Mouse (Mus musculus) forebrain, embryonic 14.5 days (tissue): ENCODE measurements around the gene 1700020N01Rik. TPM values are rescaled to one million over a fixed set of nuclear protein-coding genes. Genes with fewer than 3 reads are reported as not detected.

ENCODE experiments used
- ATAC-seq: fragments of 200-750 bp; cut with Nextera tagmentation; 2 replicates; pipeline ENCODE4 v1.8.0; 2017; ENCODE audit warnings: mild to moderate bottlenecking, moderate library complexity
- DNase-seq: peaks from one replicate; pipeline ENCODE4 v3.0.0-alpha.2; 2015; ENCODE audit warnings: low spot score
- H3K27ac ChIP-seq: fragments of 300-500 bp; sonication (generic); 2 replicates; pipeline ENCODE4 v1.5.1; 2014; ENCODE audit warnings: low read depth, mild to moderate bottlenecking, control low read depth, low read length, moderate library complexity
- H3K27me3 ChIP-seq: fragments of 300-500 bp; sonication (generic); replicated peaks from 2 replicates; pipeline ENCODE4 v1.6.1; 2014; ENCODE audit warnings: low read length, control low read depth, mixed read lengths; ENCODE audit not compliant: control insufficient read depth, insufficient read depth
- H3K36me3 ChIP-seq: fragments of 300-500 bp; sonication (generic); 2 replicates; pipeline ENCODE4 v1.6.1; 2014; ENCODE audit warnings: low read length, control low read depth; ENCODE audit not compliant: control insufficient read depth, insufficient read depth
- H3K4me1 ChIP-seq: fragments of 300-500 bp; sonication (generic); 2 replicates; pipeline ENCODE4 v1.6.1; 2014; ENCODE audit warnings: antibody characterized with exemption, low read length, control low read depth; ENCODE audit not compliant: control insufficient read depth, insufficient read depth
- H3K4me2 ChIP-seq: fragments of 300-500 bp; sonication (generic); 2 replicates; pipeline ENCODE4 v1.6.1; 2014; ENCODE audit warnings: mild to moderate bottlenecking, control low read depth, low read length
- H3K4me3 ChIP-seq: fragments of 300-500 bp; sonication (generic); 2 replicates; pipeline ENCODE4 v1.5.1; 2014; ENCODE audit warnings: low read depth, low read length, control low read depth
- H3K9ac ChIP-seq: fragments of 300-500 bp; sonication (generic); 2 replicates; pipeline ENCODE4 v1.6.1; 2014; ENCODE audit warnings: mild to moderate bottlenecking, low read length, control low read depth, moderate library complexity
- H3K9me3 ChIP-seq: fragments of 300-500 bp; sonication (generic); replicated peaks from 2 replicates; pipeline ENCODE4 v1.6.1; 2016; ENCODE audit warnings: low read length, control low read depth, mixed read lengths; ENCODE audit not compliant: control insufficient read depth
- WGBS: fragments of 180-500 bp; shearing (Covaris S2); extraction: QIAGEN DNeasy Blood & Tissue Kit; methylation state at CpG from one replicate; pipeline ENCODE4 v1.1.7; 2014; 5-methylcytosine and 5-hydroxymethylcytosine counted together
- polyA plus RNA-seq: library from polyadenylated mRNA; unstranded; fragments of >200 nt; fragmentation: Nextera tagmentation; extraction: Ambion mirVana; gene quantifications from 2 replicates; pipeline ENCODE4 v1.2.1, GENCODE M21; 2014

Gene 1700020N01Rik
- polyA plus RNA-seq, 1 experiment from 2014 or later = not detected

DNA sequence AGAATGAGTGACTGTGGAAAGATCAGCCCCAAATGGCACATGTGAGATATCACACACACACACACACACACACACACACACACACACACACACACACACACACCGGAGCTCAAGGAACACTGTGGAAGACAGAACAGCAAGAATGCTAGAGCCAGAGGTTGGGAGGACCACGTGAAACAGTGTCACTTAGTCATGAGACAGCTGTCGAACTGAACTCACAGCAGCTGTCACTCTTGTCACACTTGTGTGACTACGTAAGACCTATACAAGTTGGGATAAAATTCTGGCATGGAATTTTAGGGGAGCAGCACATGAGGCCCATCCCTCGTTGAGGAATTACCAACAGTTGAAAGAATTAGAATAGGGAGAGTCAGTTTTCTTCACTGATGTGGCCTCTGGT, 39.7 kb downstream of the 1700020N01Rik start:
- WGBS = 76% methylated on average over 5 of the region's 5 CpGs

DNA sequence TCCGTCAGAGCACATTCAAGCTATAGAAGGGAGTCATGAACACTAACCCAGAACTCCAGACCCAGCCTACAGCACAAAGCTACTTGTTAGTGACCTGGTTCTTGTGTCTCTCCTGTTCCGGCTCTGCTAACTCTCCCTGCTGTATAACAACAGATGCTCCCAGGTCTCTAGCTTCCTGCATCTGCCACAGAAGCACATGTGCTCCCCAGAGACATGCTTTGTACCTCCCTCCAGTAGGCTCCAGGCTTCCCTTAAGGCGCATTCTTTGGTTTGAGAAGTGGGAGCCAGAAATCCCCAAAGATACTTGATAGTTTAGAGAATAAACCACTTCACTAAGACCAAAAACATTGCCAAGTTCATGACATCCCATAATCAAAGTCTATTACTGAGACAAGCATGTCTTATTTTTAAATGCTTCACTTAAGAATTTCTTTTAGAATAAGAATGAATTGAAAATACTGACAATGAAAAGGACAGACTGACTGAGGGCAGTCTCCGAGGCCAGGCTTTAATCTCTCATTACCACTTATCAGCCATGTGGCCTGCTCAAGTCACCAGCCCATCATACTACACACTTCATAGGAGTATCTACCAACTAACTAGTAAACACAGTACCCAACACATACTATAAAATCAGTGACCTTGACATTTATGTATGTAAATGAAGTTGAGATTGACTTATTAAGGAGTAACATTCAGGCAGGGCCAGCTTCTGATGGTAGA, 43.2 kb downstream of the 1700020N01Rik start:
- DNase-seq = no peak
- no peak overlapping the region for H3K9ac ChIP-seq
- H3K27ac ChIP-seq = no peak overlapping the region
- no peaks in the 10 kb centered on the region for H3K4me1 ChIP-seq
- no peak overlapping the region for H3K4me3 ChIP-seq
- no peaks in the 10 kb centered on the region for H3K27me3 ChIP-seq
- no peaks in the 10 kb centered on the region for H3K9me3 ChIP-seq
- 80% methylated on average over 4 of the region's 4 CpGs for WGBS
- H3K4me2 ChIP-seq = no peak overlapping the region
- no peaks in the 10 kb centered on the region for H3K36me3 ChIP-seq
- no peak for ATAC-seq

More for the DNA sequence above, 39.7 kb downstream of the 1700020N01Rik start:
- no peak for DNase-seq
- H3K4me1 ChIP-seq = no peaks in the 10 kb centered on the region
- no peak for ATAC-seq
- no peak overlapping the region for H3K9ac ChIP-seq
- H3K4me3 ChIP-seq = no peak overlapping the region
- no peaks in the 10 kb centered on the region for H3K27me3 ChIP-seq
- H3K4me2 ChIP-seq = no peak overlapping the region
- H3K27ac ChIP-seq = no peak overlapping the region
- no peaks in the 10 kb centered on the region for H3K9me3 ChIP-seq
- no peaks in the 10 kb centered on the region for H3K36me3 ChIP-seq

DNA sequence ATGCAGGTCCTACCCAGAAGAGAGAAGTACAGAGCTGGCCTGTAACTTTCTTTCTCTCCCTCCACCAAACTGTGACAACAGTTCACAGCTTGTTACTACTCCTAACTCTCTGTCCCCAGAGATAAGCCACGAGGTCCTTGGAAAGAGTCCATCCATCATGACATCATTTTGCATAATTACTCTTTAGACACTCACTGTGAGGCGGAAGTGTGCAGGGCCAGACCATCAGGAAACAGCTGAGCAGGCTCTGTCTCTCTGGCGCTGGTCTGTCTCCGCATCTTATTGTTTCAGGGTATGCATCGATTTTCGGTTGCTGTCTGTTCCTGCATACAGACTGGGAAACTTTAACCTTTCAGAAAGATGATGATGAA, 43.8 kb downstream of the 1700020N01Rik start:
- Histone ChIP-seq H3K9ac (no peak overlapping the region), H3K36me3 (no peaks in the 10 kb centered on the region), H3K4me2 (no peak overlapping the region), H3K4me3 (no peak overlapping the region), H3K27me3 (no peaks in the 10 kb centered on the region), H3K9me3 (no peaks in the 10 kb centered on the region), H3K4me1 (no peaks in the 10 kb centered on the region), H3K27ac (no peak overlapping the region)
- DNase-seq (peak; percentile 11), ATAC-seq (no peak)
- WGBS = 76% methylated on average over 6 of the region's 6 CpGs

DNA sequence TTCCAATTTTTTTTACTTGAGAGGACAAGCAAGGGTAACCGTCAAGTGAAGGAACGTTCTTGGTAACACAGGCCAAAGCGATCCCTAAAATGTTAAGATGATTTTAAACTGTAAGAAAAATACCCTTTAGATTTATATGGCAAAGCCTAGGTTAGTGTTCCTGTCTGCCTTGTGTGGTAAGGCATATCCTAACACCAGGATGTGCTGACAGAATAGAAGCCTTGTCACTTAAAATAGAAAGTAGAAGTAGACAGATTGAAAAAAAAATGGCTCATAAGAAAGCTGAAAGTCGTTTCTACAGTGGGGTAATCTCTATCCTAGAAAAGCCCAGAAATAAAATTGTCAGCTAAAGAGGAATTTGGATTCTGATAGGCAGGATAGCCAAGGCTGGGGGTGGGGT, 58.4 kb downstream of the 1700020N01Rik start:
- Histone ChIP-seq H3K36me3 (no peaks in the 10 kb centered on the region), H3K4me2 (no peak overlapping the region), H3K27ac (no peak overlapping the region), H3K4me1 (no peaks in the 10 kb centered on the region), H3K9ac (no peak overlapping the region), H3K9me3 (no peaks in the 10 kb centered on the region), H3K27me3 (no peaks in the 10 kb centered on the region), H3K4me3 (no peak overlapping the region)
- ATAC-seq (no peak), DNase-seq (no peak)
- 92% methylated on average over 4 of the region's 4 CpGs for WGBS

DNA sequence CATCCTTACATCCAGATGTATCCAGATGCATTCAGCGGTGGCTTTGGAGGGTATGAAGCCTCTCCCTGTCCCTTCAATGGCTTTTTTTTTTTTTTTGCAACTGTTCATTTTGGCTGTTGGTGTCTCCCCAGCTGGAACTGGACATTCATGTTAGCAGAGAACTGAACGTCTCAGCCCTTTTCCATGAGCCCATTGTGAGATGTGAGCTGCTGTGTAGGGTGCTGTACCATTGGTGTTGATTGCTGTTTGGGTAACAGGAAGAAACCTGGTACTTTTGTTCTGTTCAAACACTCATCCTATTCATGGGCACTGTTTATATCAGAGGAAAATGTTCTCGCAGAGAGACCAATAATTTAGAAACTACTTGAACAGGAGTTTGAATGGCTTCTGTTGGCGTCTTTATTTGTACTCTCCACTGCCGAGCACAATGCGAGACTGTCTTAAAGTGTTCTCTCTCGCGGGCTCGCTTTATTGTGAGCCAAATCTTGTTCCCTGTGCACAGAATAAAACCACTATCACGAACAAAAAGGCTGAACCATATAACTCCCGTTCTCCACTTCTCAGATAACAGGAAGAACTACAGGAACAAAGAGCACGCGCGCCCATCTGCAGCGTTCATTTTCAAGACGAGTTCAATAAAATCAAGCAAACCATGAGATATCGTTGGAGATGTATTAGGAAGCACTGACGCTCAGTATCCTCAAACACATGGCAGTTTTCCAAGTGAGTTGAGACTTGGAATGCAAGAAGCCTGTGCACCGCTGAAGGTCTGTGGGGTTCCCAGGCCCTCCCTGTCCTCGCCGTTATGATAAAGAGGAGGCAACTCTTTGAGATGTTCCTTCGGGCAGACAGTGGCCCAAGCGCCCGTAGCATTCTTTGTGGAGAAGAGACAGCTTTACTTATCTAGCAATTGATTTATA, 59.7 kb downstream of the 1700020N01Rik start:
- H3K4me2 ChIP-seq = no peak overlapping the region
- no peak overlapping the region for H3K9ac ChIP-seq
- 89% methylated on average over 24 of the region's 24 CpGs for WGBS
- H3K4me1 ChIP-seq = no peaks in the 10 kb centered on the region
- no peak overlapping the region for H3K4me3 ChIP-seq
- no peak for ATAC-seq
- H3K36me3 ChIP-seq = no peaks in the 10 kb centered on the region
- no peak for DNase-seq
- no peak overlapping the region for H3K27ac ChIP-seq
- H3K27me3 ChIP-seq = no peaks in the 10 kb centered on the region
- H3K9me3 ChIP-seq = no peaks in the 10 kb centered on the region

DNA sequence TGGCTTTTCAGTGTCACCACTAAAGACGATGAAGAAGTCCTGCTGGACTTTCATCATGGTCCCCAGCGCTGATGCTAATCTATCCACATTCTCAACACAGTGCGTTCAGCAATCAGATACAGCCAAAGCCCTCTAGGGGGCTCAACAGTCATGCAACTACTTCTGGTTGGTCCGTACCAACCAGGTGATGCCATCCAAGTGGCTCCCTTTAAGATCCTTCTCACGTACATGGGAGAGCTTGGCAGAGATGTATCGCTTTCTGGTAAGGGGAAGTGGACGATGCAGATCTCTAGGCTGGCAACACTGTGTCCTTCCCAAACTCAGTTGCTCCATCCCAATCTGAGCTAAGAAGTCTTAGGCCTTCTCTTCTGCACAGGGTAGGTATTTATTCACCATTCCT, 60.5 kb downstream of the 1700020N01Rik start:
- no peaks in the 10 kb centered on the region for H3K9me3 ChIP-seq
- H3K4me2 ChIP-seq = no peak overlapping the region
- H3K36me3 ChIP-seq = no peaks in the 10 kb centered on the region
- H3K9ac ChIP-seq = no peak overlapping the region
- DNase-seq = no peak
- H3K27ac ChIP-seq = no peak overlapping the region
- WGBS = 91% methylated on average over 7 of the region's 7 CpGs
- ATAC-seq = no peak
- H3K4me1 ChIP-seq = no peaks in the 10 kb centered on the region
- no peak overlapping the region for H3K4me3 ChIP-seq
- no peaks in the 10 kb centered on the region for H3K27me3 ChIP-seq

DNA sequence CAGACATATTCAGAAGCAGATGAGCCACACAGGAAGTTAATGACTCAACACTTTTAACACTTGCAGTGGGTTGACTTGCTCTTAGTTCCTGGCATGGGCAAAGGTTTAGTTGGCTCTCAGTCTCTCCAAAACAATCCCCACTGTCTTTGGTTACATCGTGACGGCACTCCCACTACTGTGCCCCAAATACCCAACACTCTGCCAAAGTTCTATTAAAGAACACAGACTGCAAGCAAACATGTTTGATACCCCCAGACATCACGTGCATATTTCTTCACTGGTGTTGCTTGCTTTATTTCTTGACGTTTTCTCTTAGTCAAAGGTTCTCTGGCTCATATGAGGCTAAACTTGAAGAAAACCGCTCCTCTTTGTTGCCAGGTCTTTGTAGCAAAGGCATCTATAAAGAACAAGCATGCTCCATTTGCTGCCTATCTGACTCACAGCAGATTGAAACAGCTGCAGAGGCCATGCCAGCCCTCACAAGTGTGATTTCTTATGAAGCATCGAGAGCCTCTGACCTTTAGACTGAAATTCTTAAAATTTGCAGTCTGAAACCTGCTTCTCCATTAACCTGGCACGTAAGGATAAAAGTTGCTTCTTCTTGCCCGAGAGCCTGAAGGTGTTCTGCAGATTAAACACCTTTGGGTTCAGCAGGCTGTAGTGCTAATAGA, 66.8 kb downstream of the 1700020N01Rik start:
- Histone ChIP-seq H3K27ac (no peak overlapping the region), H3K27me3 (no peaks in the 10 kb centered on the region), H3K4me2 (no peak overlapping the region), H3K4me1 (no peaks in the 10 kb centered on the region), H3K9me3 (no peaks in the 10 kb centered on the region), H3K9ac (no peak overlapping the region), H3K4me3 (no peak overlapping the region), H3K36me3 (no peaks in the 10 kb centered on the region)
- WGBS = 84% methylated on average over 8 of the region's 8 CpGs
- ATAC-seq (no peak), DNase-seq (no peak)

DNA sequence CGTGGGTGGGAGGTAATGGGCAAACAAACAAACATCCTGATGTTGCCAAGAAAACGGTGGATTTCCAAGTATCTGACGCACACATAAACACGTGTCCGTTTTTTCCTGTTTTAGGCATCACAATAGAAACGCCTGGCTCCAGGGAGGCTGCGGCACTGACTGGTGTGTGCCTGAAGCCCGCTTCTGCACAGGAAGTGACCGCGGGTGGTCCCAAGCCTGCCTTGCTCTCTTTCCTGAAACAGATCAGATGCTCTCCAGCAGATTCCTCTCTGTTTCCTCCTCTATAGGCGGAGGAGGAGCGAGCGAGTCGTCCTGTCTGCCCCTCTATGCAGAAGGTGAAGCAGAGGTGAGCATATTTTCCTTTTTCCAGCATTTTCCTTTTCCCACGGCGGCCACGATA, 76.0 kb downstream of the 1700020N01Rik start:
- no peaks in the 10 kb centered on the region for H3K9me3 ChIP-seq
- DNase-seq (no peak), ATAC-seq (no peak)
- no peak overlapping the region for H3K4me3 ChIP-seq
- no peak overlapping the region for H3K4me2 ChIP-seq
- 67% methylated on average over 17 of the region's 17 CpGs for WGBS
- H3K27ac ChIP-seq = no peak overlapping the region
- H3K27me3 ChIP-seq = no peaks in the 10 kb centered on the region
- H3K4me1 ChIP-seq = no peaks in the 10 kb centered on the region
- no peaks in the 10 kb centered on the region for H3K36me3 ChIP-seq
- H3K9ac ChIP-seq = no peak overlapping the region
